Mouse (Mus musculus) embryonic facial prominence, embryonic 10.5 days (tissue): ENCODE data around the gene Timm8a1. TPM values are rescaled to one million over a fixed set of nuclear protein-coding genes. Genes with fewer than 3 reads are reported as not detected.

Experiments used
- DNase-seq: peaks from one replicate; pipeline ENCODE4 v3.0.0-alpha.2; 2017; ENCODE audit warnings: low spot score
- H3K27ac ChIP-seq: fragments of 300-500 bp; sonication (generic); replicated peaks from 2 replicates; pipeline ENCODE4 v1.5.1; 2016; ENCODE audit warnings: mild to moderate bottlenecking
- H3K27me3 ChIP-seq: fragments of 300-500 bp; sonication (generic); replicated peaks from 2 replicates; pipeline ENCODE4 v1.6.1; 2016; ENCODE audit warnings: low read depth, mild to moderate bottlenecking; ENCODE audit not compliant: poor library complexity, severe bottlenecking
- H3K36me3 ChIP-seq: fragments of 300-500 bp; sonication (generic); replicated peaks from 2 replicates; pipeline ENCODE4 v1.6.1; 2016; ENCODE audit warnings: mild to moderate bottlenecking, moderate library complexity
- H3K4me1 ChIP-seq: fragments of 300-500 bp; sonication (generic); 2 replicates; pipeline ENCODE4 v1.6.1; 2016
- H3K4me3 ChIP-seq: fragments of 300-500 bp; sonication (generic); 2 replicates; pipeline ENCODE4 v1.5.1; 2016; ENCODE audit warnings: mild to moderate bottlenecking, moderate library complexity
- H3K9me3 ChIP-seq: fragments of 300-500 bp; sonication (generic); 2 replicates; pipeline ENCODE4 v1.6.1; 2016; ENCODE audit warnings: mild to moderate bottlenecking
- WGBS: fragments of 180-500 bp; shearing (Covaris S2); methylation state at CpG from one replicate; pipeline ENCODE4 v1.1.7; 2016; 5-methylcytosine and 5-hydroxymethylcytosine counted together
- polyA plus RNA-seq: library from polyadenylated mRNA; unstranded; fragments of >200 nt; fragmentation: Nextera tagmentation; extraction: Ambion mirVana; gene quantifications from 2 replicates; pipeline ENCODE4 v1.2.1, GENCODE M21; 2016

The Timm8a1 gene
- polyA plus RNA-seq: 97.4 and 103 TPM in 2 replicates

DNA sequence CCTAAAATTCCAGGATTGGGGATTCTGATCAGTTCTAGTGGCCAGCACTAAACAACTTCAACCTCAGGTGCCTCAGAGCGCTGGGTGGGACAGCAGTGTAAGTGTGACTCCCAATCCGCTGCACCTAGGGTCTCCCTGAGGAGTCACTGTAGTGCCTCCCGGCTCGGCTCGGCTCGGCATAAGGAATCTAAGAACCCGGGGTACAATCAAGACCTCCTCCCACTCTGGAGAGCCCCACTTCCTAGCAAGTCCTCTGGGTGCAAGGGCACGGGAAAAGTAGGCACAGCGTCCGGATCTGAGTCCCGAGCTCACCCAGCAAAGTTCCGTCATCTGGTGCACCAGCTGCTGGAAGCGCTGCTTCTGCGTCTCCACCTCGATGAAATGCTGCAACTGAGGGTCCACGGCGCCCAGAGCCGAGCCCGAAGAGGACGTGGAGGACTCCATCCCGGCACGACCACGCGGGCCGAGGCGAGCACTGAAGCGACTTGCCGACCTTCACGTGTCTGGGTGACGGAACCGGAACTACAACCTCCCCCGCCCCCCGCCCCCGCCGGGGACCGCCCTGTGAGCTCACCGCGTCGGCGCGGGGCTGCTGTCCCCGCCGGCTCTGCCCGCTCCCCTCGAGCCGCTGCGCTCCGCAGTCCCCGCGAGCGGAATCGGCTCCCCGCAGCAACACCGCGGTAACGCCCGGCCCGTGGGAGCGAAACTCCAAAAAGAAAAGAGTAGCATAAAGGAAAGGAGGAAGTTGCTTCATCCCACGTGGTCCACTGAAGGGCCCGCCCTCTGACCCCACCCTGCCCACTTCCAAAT, at the start of gene Timm8a1:
Gene Timm8a1, minus strand, starts transcription at position 721 of the 810 bp plus-strand sequence.
- Histone ChIP-seq H3K4me1 (no peaks in the 10 kb centered on the region), H3K27ac (peak within 1 kb of the TSS; percentile 90), H3K36me3 (peaks cover 9% of the 10 kb centered on the region), H3K4me3 (peak within 1 kb of the TSS; percentile 70), H3K9me3 (no peaks in the 10 kb centered on the region), H3K27me3 (no peaks in the 10 kb centered on the region)
- WGBS: 18% methylated on average over 61 of the region's 61 CpGs
- peak; percentile 83 for DNase-seq

DNA sequence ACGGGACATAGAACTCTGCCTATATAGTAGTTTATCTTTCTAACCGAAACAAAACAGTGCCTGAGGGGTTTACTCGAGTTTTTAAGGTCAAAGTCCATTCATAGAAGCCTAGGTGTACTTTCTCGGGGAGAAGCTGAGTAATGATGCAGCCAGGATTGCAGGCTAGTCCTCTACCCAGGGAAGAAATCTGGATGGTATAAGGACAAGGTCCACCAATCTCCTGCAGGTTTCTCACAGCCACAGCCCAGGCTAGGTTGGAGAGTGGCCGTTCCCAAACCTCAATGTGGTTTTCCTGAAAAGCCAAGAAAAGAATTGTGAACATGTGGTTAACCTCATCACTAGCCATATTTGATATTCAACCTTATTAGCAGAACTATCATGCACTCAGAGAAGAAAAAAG, 48.2 kb upstream of the Timm8a1 start:
- peaks cover 4% of the 10 kb centered on the region; the same call in 1 of the 2 replicates for H3K4me1 ChIP-seq
- no peaks in the 10 kb centered on the region for H3K9me3 ChIP-seq
- WGBS: 55% methylated on average over 5 of the region's 5 CpGs
- H3K4me3 ChIP-seq: no peak overlapping the region
- DNase-seq: no peak
- H3K27ac ChIP-seq: no peak overlapping the region
- H3K36me3 ChIP-seq: peaks cover 33% of the 10 kb centered on the region
- peaks cover 25% of the 10 kb centered on the region for H3K27me3 ChIP-seq

DNA sequence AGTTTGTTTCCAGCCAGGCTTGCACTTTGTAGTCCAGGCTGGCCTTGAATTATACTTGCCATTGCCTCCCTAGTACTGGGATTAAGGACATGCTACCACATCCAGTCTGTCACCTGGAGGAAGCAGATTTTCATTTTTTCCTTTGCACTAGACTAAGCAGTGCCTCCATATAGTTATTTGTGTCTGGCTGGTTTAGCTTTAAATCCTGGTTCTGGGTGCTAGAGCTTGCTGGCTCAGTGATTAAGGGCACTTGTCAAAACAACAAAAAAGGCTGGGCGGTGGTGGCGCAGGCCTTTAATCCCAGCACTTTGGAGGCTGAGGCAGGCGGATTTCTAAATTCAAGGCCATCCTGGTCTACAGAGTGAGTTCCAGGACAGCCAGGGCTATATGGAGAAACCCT, 47.3 kb upstream of the Timm8a1 start:
- H3K4me1 ChIP-seq: peaks cover 4% of the 10 kb centered on the region; the same call in 1 of the 2 replicates
- no peaks in the 10 kb centered on the region for H3K9me3 ChIP-seq
- H3K27me3 ChIP-seq: peaks cover 25% of the 10 kb centered on the region
- no peak overlapping the region for H3K4me3 ChIP-seq
- WGBS: 86% methylated on average over 3 of the region's 3 CpGs
- DNase-seq: no peak
- peaks cover 33% of the 10 kb centered on the region for H3K36me3 ChIP-seq
- no peak overlapping the region for H3K27ac ChIP-seq

DNA sequence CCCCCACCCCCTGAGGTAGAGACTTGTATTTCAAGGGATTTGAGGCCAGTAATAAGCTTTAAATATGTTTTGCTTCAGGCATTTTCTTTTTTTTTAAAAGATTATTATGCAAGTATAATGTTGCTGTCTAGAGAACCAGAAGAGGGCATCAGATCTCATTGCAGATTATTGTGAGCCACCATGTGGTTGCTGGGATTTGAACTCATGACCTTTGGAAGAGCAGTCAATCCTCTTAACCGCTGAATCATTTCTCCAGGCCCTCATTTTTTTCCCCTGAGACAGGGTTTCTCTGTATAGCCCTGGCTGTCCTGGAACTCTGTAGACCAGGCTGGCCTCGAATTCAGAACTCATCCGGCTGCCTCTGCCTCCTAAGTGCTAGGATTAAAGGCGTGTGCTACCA, 46.6 kb upstream of the Timm8a1 start:
- Histone ChIP-seq H3K27me3 (peaks cover 27% of the 10 kb centered on the region), H3K9me3 (no peaks in the 10 kb centered on the region)
- 77% methylated on average over 4 of the region's 4 CpGs for WGBS

DNA sequence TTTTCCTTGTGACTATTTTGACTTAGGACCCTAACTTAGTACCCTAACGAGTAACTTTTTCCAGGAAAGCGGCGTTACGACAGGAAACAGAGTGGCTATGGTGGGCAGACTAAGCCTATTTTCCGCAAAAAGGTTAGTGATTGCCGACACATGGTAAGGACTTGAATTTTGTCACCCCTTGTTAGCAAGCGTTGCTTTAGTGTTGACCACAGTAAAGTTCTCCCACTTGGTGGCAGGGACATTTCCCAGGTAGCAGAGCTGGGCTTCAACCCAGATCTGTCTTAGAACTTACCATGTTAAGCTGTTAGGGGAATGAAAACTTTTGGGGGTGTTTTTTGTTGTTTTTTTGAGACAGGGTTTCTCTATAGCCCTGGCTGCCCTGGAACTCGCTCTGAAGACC, 44.8 kb upstream of the Timm8a1 start:
- Histone ChIP-seq H3K36me3 (peaks cover 33% of the 10 kb centered on the region), H3K4me3 (peak overlapping the region; percentile 66), H3K27me3 (peaks cover 41% of the 10 kb centered on the region), H3K4me1 (peaks cover 4% of the 10 kb centered on the region; the same call in 1 of the 2 replicates), H3K27ac (peak overlapping the region; percentile 89), H3K9me3 (no peaks in the 10 kb centered on the region)
- DNase-seq: no peak
- WGBS: 34% methylated on average over 8 of the region's 8 CpGs

More for the DNA sequence above, 46.6 kb upstream of the Timm8a1 start:
- H3K4me3 ChIP-seq: no peak overlapping the region
- H3K27ac ChIP-seq: no peak overlapping the region
- H3K4me1 ChIP-seq: peaks cover 4% of the 10 kb centered on the region; the same call in 1 of the 2 replicates
- DNase-seq: no peak
- H3K36me3 ChIP-seq: peaks cover 33% of the 10 kb centered on the region

DNA sequence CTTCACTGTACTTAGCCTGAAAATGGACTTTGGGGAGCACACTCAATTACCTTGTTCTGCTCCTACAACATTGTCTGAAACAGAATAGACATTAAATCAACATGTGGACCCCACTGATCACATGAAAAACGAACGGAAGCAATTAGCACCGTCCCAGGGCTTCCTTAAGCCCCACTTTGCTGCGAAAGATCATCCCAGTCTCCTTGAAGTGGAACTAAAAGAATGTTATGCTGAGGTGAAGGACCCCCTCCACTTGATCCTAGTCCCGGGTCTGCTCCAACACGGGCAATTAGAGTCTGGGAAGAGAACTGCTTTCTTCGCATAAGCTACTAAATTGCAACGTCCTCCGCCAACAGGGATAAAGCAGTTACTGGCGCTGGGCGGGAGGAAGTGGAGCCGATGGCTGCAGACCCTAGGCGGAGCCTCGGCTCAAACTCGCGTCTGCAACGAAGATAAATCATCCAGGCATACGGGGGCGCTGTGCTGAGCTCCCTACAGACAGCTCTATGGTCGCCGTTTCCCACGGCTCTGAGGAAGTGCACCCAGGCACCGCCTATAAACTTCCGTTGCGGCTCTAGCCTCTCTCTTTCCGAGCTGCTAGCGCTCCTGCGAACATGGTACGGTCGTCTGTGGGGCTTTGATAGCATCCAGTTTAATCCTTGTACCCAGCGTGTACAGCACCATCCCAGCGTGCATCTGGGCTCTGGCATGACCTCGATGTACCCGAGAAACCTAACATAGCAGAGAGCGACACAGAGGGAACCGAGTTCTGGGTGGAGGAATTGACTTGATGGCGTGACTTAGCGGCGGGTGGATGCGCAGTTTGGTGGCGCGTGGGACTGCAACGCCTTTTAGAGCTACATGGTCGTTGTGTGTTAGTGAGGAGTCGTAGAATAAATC, 43.7 kb upstream of the Timm8a1 start, which contains the start of gene Rpl36a:
Gene Rpl36a, plus strand, starts transcription at position 552 of the 900 bp plus-strand sequence.
- Histone ChIP-seq H3K27me3 (peaks cover 36% of the 10 kb centered on the region), H3K27ac (peak within 1 kb of the TSS; percentile 89), H3K4me1 (peaks cover 4% of the 10 kb centered on the region; the same call in 1 of the 2 replicates), H3K4me3 (peak within 1 kb of the TSS; percentile 66), H3K36me3 (peaks cover 27% of the 10 kb centered on the region), H3K9me3 (no peaks in the 10 kb centered on the region)
- DNase-seq: peak; percentile 90
- WGBS: 18% methylated on average over 45 of the region's 45 CpGs

DNA sequence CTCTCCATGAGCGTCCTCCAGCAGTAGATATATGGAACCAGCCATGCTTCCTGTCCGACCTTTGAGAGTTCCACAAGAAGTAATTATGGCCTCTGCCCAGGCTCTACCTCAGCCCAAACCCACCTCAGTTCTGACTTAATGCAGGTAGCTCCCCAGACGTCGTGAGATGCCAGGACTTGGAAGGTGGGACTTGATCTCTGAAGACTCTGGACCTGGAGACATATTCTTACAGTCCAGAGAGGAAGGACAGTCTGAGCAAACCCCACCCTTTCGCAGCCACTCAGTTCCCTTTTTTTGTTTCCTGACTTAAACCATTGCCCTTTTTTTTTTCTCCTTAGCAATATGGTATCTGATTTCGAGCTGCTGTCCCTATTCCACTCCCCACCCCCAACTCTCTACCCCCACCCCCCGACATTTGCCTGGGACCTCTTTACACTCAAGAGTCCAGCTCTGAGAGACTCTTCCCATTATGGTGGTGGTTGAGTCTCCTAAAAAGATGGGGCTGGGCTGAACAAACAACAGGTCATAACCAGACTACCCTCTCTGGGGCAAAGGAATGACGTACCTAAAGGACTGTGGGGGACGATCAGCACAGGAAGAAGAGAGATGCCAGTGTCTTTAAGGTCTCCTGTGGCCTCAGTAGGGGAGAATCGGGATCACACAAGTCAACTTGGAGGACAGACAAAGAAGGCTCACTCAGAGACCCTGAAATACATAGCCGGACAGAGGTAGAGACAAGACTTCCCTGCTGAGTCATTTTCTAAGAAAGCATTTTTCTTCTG, 41.4 kb upstream of the Timm8a1 start, which contains the start of gene Btk:
Gene Btk, minus strand, starts transcription at position 683 of the 782 bp plus-strand sequence.
- no peak within 1 kb of the TSS for H3K27ac ChIP-seq
- WGBS: 82% methylated on average over 11 of the region's 11 CpGs
- H3K27me3 ChIP-seq: peaks cover 28% of the 10 kb centered on the region
- H3K4me3 ChIP-seq: no peak within 1 kb of the TSS
- H3K9me3 ChIP-seq: no peaks in the 10 kb centered on the region
- H3K4me1 ChIP-seq: peaks cover 4% of the 10 kb centered on the region; the same call in 1 of the 2 replicates
- no peak for DNase-seq
- peaks cover 12% of the 10 kb centered on the region for H3K36me3 ChIP-seq

DNA sequence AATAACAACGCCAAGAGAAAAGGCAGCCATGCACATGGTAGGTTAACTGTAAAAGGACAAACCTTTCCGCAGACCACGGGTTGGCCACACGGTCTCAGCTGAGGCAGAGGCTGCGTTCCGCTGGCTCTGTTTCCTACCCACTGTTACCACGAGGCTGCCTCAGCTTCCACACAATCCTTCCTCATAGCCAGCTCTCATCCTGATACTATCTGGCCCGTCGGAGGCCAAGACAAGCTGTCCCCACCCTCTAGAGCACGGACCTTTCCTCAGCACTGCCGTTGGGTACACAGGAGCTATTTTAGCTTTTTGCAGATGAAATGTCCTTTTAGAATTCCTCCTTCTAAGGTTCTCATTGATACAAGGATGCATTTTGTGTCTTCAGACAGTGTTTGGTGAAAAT, 40.6 kb upstream of the Timm8a1 start:
- H3K27ac ChIP-seq: no peak overlapping the region
- no peak for DNase-seq
- no peaks in the 10 kb centered on the region for H3K9me3 ChIP-seq
- H3K4me1 ChIP-seq: peaks cover 4% of the 10 kb centered on the region; the same call in 1 of the 2 replicates
- 80% methylated on average over 11 of the region's 11 CpGs for WGBS
- H3K36me3 ChIP-seq: peaks cover 4% of the 10 kb centered on the region
- H3K4me3 ChIP-seq: no peak overlapping the region
- H3K27me3 ChIP-seq: peaks cover 28% of the 10 kb centered on the region

DNA sequence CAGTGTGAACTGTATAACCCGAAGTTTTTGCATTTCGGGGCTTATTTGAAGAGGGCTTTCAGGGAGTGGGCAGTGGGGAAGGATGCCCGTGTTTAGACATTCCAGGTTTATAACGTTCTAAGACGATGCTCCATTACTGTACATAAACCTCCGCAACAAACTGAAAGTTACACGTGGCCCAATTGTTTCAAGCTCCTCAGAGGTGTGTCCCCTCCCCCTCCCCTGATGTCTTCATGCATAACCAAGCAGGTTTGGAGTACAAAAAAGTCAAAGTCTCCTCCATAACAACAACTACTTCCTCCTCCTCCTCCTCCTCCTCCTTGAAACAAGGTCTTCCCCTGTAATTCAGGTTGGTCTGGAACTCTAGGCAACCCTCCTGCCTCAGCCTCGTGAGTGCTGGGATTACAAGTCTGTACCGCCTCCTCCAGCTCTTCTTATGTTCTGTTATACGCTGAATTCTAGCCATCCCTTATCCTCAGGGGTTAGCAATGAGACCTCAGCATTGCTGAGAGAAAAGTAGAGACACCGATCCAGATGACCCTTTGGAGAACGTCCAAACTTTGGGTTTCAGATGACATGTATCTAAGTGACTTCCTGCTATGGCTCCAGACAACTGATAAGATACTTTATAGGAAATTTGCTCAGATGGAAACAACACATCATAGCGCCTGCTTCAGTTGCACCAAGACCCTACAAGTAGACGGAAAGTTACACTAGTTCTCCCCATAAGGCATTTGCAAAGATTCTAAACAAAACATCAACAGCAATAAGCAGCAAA, 39.1 kb upstream of the Timm8a1 start:
- H3K4me3 ChIP-seq: no peak overlapping the region
- H3K27me3 ChIP-seq: peaks cover 23% of the 10 kb centered on the region
- no peaks in the 10 kb centered on the region for H3K36me3 ChIP-seq
- no peaks in the 10 kb centered on the region for H3K9me3 ChIP-seq
- no peaks in the 10 kb centered on the region for H3K4me1 ChIP-seq
- 86% methylated on average over 14 of the region's 14 CpGs for WGBS
- H3K27ac ChIP-seq: no peak overlapping the region
- no peak for DNase-seq

DNA sequence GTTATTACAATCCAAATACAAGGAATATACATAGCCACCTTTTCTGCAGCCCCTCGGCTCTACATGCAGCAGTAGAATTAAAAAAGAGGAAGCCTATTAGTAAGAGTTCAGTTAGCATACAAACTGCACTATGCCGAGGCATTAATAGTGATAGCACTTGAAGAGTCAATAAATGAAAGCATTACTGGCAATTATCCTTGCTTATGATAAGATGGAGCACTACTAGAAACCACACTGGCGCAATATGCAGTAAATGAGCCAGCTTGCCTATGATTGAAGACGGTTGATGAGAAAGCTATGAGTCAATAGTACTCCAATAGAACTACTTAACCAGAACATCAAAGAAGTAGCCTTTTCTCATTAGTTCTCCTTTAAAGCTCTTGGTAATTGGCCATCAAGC, 36.2 kb upstream of the Timm8a1 start:
- 87% methylated on average over 4 of the region's 4 CpGs for WGBS
- H3K27ac ChIP-seq: no peak overlapping the region

DNA sequence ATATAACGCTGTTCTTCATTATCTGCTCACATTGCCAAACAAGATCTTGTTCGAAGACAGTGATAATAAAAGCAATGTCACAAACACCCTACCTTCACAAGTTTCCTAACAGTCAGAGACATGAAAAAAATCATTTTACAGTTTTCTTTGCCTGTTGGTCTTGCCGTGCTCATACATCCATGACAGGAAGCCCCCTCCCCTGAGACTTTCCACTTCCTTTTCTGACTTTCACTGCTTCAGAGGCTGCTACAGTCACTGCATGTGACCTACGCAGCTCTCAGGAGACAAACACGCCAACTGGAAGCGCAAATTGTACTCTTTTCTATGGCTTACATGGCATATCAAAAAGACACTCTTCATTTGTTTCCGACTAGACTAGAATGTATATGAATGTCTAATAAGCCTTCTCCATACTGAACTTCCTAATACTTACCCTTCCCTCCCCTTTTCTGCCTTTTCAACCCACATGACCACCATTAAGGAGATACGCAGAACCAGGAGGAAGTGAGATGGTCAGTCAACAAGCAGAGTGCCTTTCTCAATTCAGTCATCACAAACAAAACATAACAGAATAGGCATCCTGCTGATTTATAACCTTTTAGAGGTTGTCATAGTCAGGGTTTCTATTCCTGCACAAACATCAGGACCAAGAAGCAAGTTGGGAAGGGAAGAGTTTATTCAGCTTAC, 25.0 kb upstream of the Timm8a1 start:
- 84% methylated on average over 8 of the region's 8 CpGs for WGBS
- peaks cover 15% of the 10 kb centered on the region for H3K27me3 ChIP-seq
- H3K36me3 ChIP-seq: no peaks in the 10 kb centered on the region

More for the DNA sequence above, 36.2 kb upstream of the Timm8a1 start:
- Histone ChIP-seq H3K36me3 (no peaks in the 10 kb centered on the region), H3K4me1 (no peaks in the 10 kb centered on the region), H3K9me3 (no peaks in the 10 kb centered on the region), H3K27me3 (peaks cover 18% of the 10 kb centered on the region), H3K4me3 (no peak overlapping the region)
- no peak for DNase-seq

More for the DNA sequence above, 25.0 kb upstream of the Timm8a1 start:
- Histone ChIP-seq H3K4me3 (no peak overlapping the region), H3K27ac (no peak overlapping the region), H3K9me3 (no peaks in the 10 kb centered on the region), H3K4me1 (no peaks in the 10 kb centered on the region)
- DNase-seq: no peak
